Mouse (Mus musculus): ENCODE data around the gene Chchd6. TPM values are rescaled to one million over a fixed set of nuclear protein-coding genes. Genes with fewer than 3 reads are reported as not detected.

Gene Chchd6
- total and polyA plus RNA-seq, 3 experiments = 49.5 to 74.7 TPM; not detected in 1

DNA sequence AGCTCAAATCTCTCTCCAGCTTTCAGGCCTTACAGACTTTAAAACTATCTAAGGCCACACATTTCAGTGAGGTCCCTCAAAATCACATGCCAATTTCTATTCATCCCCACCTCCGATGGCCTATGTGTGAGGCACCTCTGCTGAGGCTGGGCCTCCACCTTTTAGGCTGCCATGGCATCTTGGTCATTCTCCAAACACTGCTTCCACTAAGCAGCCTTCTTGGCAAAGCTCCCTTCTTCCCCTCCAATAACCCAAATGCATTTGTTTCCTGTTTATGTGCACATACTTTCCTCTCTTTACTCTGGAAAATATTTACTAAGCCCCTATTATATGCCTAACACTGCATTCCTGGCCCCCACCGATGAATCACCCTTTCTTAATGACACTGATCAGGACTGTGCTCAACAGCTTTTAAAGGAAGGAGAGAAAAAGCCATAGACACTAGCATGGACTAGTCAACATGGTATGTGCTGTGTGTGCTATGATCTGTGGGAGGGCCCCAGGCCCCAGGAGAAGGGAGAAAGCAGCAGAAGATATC is 133.2 kb downstream of the Chchd6 start:
- H3K36me3 ChIP-seq (ENCODE audit: control insufficient read depth in 1 of 2, insufficient read depth in 2 of 2, low read length in 2 of 2) = no peaks in the 10 kb centered on the region
- H3K27ac ChIP-seq (ENCODE audit: control insufficient read depth, low read depth, low read length) = no peak overlapping the region
- no peaks in the 10 kb centered on the region for H3K27me3 ChIP-seq (ENCODE audit: control insufficient read depth in 1 of 2, insufficient read depth in 2 of 2, low read length in 2 of 2)
- no peak for DNase-seq (ENCODE audit: low read depth, low spot score)
- peaks cover 0 to 5% of the 10 kb centered on the region in 2 experiments; a peak in 1 of 4 replicates for H3K4me1 ChIP-seq (ENCODE audit: control insufficient read depth in 1 of 2, insufficient read depth in 2 of 2, low read length in 2 of 2)
- H3K9ac ChIP-seq (ENCODE audit: control insufficient read depth, low read depth, low read length, poor library complexity, severe bottlenecking) = no peak overlapping the region
- no peak overlapping the region for H3K4me3 ChIP-seq (ENCODE audit: control insufficient read depth in 1 of 2, insufficient read depth in 1 of 2, low read depth in 2 of 2, low read length in 2 of 2)
- no peaks in the 10 kb centered on the region for H3K9me3 ChIP-seq (replicated peaks; ENCODE audit: insufficient read depth, low read length)
- H3K79me2 ChIP-seq (ENCODE audit: control insufficient read depth, insufficient read depth, low read length, poor library complexity) = no peaks in the 10 kb centered on the region
- TF ChIP-seq ZC3H11A (IDR thresholded peaks at IDR 0.05; ENCODE audit: low read depth, low read length) (no peak), UBTF (IDR thresholded peaks at IDR 0.05; ENCODE audit: borderline replicate concordance, insufficient read depth, low read depth, low read length) (no peak), JUND (IDR thresholded peaks at IDR 0.05; ENCODE audit: low read depth, low read length) (no peak), EP300 (IDR thresholded peaks at IDR 0.05; ENCODE audit: low read depth in 1 of 2, low read length in 2 of 2) (no peak), USF1 (IDR thresholded peaks at IDR 0.05; ENCODE audit: low read depth, low read length) (no peak), TCF12 (IDR thresholded peaks at IDR 0.05; ENCODE audit: low read depth, low read length) (no peak), MAFK (IDR thresholded peaks at IDR 0.05; ENCODE audit: borderline replicate concordance, low read depth, low read length) (no peak), SIN3A (IDR thresholded peaks at IDR 0.05; ENCODE audit: low read length) (no peak), ZMIZ1 (IDR thresholded peaks at IDR 0.05; ENCODE audit: low read depth, low read length) (no peak), SMC3 (IDR thresholded peaks at IDR 0.05; ENCODE audit: low read depth, low read length) (no peak), ZNF384 (IDR thresholded peaks at IDR 0.05; ENCODE audit: low read depth, low read length) (no peak), CHD2 (IDR thresholded peaks at IDR 0.05; ENCODE audit: low read length) (no peak), MAZ (IDR thresholded peaks at IDR 0.05; ENCODE audit: low read depth, low read length) (no peak), USF2 (IDR thresholded peaks at IDR 0.05; ENCODE audit: borderline replicate concordance in 1 of 2, insufficient read depth in 1 of 2, low read depth in 1 of 2, low read length in 2 of 2) (no peak)

- Histone ChIP-seq H3K36me3 (ENCODE audit: control insufficient read depth in 1 of 2, insufficient read depth in 2 of 2, low read length in 2 of 2) (peaks cover 0 to 6% of the 10 kb centered on the region in 2 experiments; a peak in 2 of 4 replicates), H3K4me3 (ENCODE audit: control insufficient read depth in 1 of 2, insufficient read depth in 1 of 2, low read depth in 2 of 2, low read length in 2 of 2) (no peak overlapping the region), H3K27me3 (ENCODE audit: control insufficient read depth in 1 of 2, insufficient read depth in 2 of 2, low read length in 2 of 2) (no peaks in the 10 kb centered on the region), H3K9ac (ENCODE audit: control insufficient read depth, low read depth, low read length, poor library complexity, severe bottlenecking) (no peak overlapping the region), H3K79me2 (ENCODE audit: control insufficient read depth, insufficient read depth, low read length, poor library complexity) (no peaks in the 10 kb centered on the region), H3K4me1 (ENCODE audit: control insufficient read depth in 1 of 2, insufficient read depth in 2 of 2, low read length in 2 of 2) (peaks cover 4 to 12% of the 10 kb centered on the region in 2 experiments), H3K27ac (ENCODE audit: control insufficient read depth, low read depth, low read length) (no peak overlapping the region), H3K9me3 (replicated peaks; ENCODE audit: insufficient read depth, low read length) (no peaks in the 10 kb centered on the region)
- TF ChIP-seq MEF2A (IDR thresholded peaks at IDR 0.05; ENCODE audit: extremely low read depth, insufficient replicate concordance, low read depth, low read length, poor library complexity, severe bottlenecking) (no peak), POLR2AphosphoS2 (IDR thresholded peaks at IDR 0.05; ENCODE audit: low read length) (no peak), MYB (IDR thresholded peaks at IDR 0.05; ENCODE audit: low read depth, low read length) (no peak), ELF1 (IDR thresholded peaks at IDR 0.05; ENCODE audit: low read depth, low read length) (no peak), CHD1 (IDR thresholded peaks at IDR 0.05; ENCODE audit: low read depth, low read length) (no peak), TCF12 (IDR thresholded peaks at IDR 0.05; ENCODE audit: low read depth, low read length) (no peak)
- DNase-seq (ENCODE audit: low read depth, low spot score) = no peak
These were observed 133.9 kb downstream of the Chchd6 start for GRCm38 (mm10) chr6:89461250-89462222.

Data from MEL (cell line).